Mouse (Mus musculus): ENCODE data around the gene Cdc42bpa. TPM values are rescaled to one million over a fixed set of nuclear protein-coding genes. Genes with fewer than 3 reads are reported as not detected.

Cdc42bpa gene
- total RNA-seq, 2 experiments from 2014 or later = 41.7 to 43.2 TPM

DNA sequence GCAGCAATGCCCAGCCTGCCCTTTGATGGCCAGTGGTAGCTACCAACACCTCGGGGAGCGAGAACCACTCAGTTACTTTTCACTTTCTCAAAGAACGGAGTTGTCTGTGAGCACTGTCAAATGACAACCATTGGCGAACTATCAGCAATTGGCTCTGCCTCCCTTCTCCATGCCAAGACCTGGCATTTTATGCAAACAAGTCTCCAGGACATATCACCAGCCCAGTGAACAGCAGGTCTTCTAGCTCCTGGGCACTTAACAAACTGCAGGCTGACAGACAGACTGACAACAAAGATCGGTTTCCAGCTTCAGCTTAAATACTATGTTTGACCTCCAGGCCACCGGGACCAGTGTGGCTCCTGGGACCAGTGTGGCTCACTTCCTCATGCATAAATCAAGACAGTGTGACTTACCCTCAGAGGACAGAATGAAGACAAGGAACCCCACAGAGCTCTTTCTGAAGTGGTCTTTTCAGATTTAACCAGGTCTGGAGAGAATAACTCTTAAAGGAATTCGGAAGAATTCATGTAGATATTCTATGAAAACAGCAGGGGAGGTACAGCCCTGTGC is 231.5 kb downstream of the Cdc42bpa start:
- peak in 1 of 2 experiments; percentile 38 for DNase-seq

DNA sequence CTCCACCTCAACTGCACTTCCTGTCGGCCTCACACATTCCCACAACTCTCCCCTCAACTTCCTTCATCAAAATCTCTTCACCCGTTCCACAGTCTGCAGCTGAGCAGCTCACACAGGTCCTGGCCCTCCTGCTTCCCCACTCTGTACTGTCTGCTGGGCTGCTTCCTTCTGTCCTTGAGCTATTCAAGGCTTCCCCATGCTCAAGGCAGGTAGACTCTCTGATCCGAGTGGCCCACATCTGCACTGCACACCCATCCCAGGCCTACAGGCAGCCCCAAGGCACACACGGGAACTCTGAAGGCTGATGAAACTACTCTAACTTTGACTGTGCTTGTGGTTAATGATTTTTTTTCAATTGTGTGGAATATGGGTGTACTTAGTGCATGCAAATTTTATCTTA is 232.6 kb downstream of the Cdc42bpa start:
- DNase-seq = peak in 1 of 2 experiments; percentile 24

- peak in 1 of 2 experiments; percentile 45 for DNase-seq
These were observed 233.2 kb downstream of the Cdc42bpa start for GRCm38 (mm10) chr1:180193391-180193935.

GRCm38 (mm10) chr1:180194048-180194447 is 233.8 kb downstream of the Cdc42bpa start:
- DNase-seq = no peak

GRCm38 (mm10) chr1:180194781-180195471 is 234.7 kb downstream of the Cdc42bpa start:
- peak; percentile 75 to 79 for DNase-seq

DNA sequence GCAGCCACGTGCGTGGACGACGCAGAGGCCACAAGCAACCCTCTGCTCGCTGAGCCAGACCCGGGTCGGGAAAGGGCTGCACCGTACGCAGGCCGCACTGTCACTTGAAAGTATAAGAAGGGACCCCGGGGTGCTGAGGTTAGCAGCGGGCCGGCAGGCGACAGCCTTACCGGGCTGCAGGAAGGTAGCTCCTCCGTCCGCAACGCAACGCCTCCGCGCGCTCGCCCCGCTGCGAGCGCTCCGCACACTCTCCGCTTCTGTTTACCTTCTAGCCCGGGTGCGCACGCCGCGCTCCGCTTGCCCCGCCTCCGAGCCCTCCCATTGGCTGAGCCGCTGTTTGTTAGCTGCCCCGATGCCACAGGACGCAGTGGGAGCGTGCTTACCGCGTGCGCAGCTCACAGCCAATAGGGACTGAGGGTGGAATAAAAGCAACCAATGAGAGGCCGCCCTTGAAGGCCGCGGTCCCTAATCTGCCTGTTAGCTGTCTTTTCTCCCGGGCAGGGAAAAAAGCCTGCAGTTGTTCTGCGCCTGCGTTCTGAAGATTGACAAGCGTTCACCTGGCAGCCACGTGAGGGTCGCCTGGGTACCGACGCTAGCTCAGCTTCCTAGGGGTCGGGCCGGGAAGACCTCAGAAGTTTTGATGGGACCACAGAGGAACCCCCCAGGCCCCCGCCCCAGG is 235.6 kb downstream of the Cdc42bpa start:
- DNase-seq = peak; percentile 99

DNA sequence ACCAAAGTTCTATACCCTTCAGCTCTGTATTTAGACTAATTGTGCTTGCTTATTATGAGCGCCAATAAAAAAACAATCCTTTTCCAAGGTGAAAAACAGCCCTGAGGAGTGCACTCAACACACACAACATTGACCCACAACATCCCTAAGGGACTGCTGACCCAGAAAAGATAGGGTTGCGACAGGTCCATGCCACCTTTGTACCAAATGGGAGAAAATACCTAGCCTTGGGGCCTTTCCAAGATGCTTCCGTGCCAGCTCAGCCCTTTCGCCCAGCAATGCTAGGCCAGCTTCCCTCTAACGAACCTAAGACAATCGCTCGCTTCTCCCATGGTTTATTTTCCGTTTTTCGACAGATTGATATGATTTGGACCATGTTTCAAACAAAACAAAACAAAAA is 236.2 kb downstream of the Cdc42bpa start:
- DNase-seq = no peak

- DNase-seq = no peak
These were observed 237.7 kb downstream of the Cdc42bpa start for GRCm38 (mm10) chr1:180197956-180198355.

GRCm38 (mm10) chr1:180198959-180199714 is 238.9 kb downstream of the Cdc42bpa start, which contains the start of gene Coq8a:
Gene Coq8a, minus strand, starts transcription at chr1:180199602.
- DNase-seq = no peak

- no peak for DNase-seq
These were observed 239.4 kb downstream of the Cdc42bpa start for GRCm38 (mm10) chr1:180199715-180200050.

DNA sequence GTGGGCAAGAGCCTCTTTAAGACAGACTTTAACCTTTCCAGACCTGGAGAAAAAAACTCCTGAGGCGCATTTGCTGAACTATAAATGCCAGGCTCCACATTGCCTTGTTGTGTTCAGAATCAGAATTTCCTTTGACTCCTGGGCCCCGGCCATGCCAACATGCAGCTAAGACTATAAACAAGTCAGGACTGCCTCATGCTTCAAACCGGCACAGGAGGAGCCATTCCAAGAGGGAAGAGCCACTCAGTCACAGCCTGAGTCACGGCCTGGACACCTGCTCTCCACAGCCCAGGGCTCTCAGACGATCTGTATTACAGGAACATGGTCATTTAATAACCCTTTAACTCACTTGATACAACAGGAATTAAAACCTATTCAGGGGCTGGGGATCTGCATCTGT is 240.4 kb downstream of the Cdc42bpa start:
- peak in 1 of 2 experiments; percentile 45 for DNase-seq

DNA sequence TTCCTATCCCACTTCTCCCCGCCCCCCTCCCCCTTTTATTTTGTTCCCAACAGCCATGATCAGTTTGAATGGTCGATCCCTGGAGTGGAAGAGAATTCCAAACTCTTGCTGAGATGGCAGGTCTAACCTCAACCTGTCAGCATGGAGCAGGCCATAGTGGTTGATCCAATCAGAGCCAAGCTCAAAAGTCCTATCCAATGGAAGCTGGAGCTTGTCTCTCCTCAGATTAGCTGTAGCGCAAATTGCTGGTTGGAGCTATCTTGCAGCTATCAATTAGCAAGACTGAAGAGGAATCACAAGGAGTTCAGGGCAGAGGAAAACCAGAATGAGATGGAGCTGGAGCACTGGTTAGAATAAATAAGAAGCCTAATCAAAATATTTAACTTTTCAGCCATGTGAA is 248.1 kb downstream of the Cdc42bpa start:
- no peak for DNase-seq

- peak; percentile 70 to 82 for DNase-seq
These were observed 249.8 kb downstream of the Cdc42bpa start for GRCm38 (mm10) chr1:180210031-180210432.

- peak in 1 of 2 experiments; percentile 53 for DNase-seq
These were observed 250.6 kb downstream of the Cdc42bpa start for GRCm38 (mm10) chr1:180210781-180211271.

- no peak for DNase-seq
These were observed 252.6 kb downstream of the Cdc42bpa start for GRCm38 (mm10) chr1:180212911-180213310.

DNA sequence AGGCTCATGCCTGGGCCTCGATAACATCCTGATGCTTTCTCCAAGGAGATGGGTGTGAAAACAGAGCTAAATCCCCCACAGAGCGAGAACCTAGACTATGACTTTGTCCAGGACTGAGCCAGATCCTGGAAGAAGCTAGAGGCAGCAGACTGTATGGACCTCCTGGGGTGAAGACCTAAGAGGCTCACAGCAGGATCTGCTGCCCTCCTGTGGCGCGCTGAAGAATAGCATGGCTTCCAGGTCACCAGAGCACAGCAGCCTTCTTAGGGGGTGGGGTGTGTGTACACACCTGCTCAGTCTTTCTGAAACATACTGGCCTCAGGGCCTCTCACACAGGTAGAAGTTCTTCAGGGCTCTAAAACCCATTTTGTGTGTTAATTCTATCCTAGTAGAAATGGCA is 254.8 kb downstream of the Cdc42bpa start:
- peak; percentile 74 to 78 for DNase-seq

Other genes starting within 250 kb of the Cdc42bpa start
- under 1 TPM; 0.35 to 0.49 TPM for gene Kif28, start 215.2 kb upstream of the Cdc42bpa start, total RNA-seq (2021)
- gene Gm10518, start 157.1 kb upstream of the Cdc42bpa start, total RNA-seq (2021) = not detected
- 10 to 100 TPM; 14.6 to 19.1 TPM for gene Ahctf1, start 156.8 kb upstream of the Cdc42bpa start, total RNA-seq (2021)
- gene Coq8a, start 239.1 kb downstream of the Cdc42bpa start, total RNA-seq (2021) = 1,000 to 10,000 TPM in 1 of 2 experiments, 100 to 1,000 TPM in 1; 974 to 1,043 TPM